Mouse (Mus musculus): ENCODE results near the gene Syt13. TPM values are rescaled to one million over a fixed set of nuclear protein-coding genes. Genes with fewer than 3 reads are reported as not detected.

The Syt13 gene
- total and polyA plus RNA-seq, 3 experiments: not detected

DNA sequence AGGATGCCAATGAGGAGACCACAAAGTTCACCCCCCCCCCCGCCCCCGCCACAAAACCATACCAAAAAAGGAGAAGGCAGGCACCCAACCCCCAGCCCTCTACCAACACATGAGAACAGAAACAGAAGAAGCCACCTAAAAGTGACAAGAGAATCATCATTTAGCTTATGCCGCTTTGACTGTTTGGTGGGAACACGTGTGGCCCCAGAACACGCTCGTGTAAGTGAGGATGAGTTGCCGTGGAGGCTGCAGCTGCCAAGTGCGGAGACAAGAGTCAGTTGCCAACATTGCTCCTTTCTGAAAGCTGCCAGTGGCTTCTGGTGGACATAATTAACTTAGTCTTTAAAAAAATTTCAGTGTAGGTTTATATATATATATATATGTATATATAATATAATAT lies 56.6 kb downstream of the Syt13 start:
- no peak overlapping the region for H3K4me2 ChIP-seq (ENCODE audit: insufficient read depth, low read depth, poor library complexity, severe bottlenecking)
- no peak overlapping the region for H3K4me3 ChIP-seq (replicated peaks in 1 of 3; ENCODE audit: low read depth in 2 of 3, low read length in 2 of 3, poor library complexity in 1 of 3)
- no peak overlapping the region for H3K9ac ChIP-seq (ENCODE audit: insufficient read depth, low read depth)
- H3K4me1 ChIP-seq (ENCODE audit: control insufficient read depth in 1 of 2, insufficient read depth in 2 of 2): no peaks in the 10 kb centered on the region
- no peaks in the 10 kb centered on the region for H3K36me3 ChIP-seq (replicated peaks in 1 of 2; ENCODE audit: control insufficient read depth in 1 of 2, insufficient read depth in 1 of 2, low read length in 1 of 2)
- dilution Hi-C loops (cut with MboI; ENCODE audit: extremely low pct_ligation_motif_present, extremely low pct_unique_long_range_greater_than_20kb, low sequenced_read_pairs) (no loop called here), in situ Hi-C loops (cut with MboI; ENCODE audit: low pct_ligation_motif_present, low pct_unique_long_range_greater_than_20kb, low sequenced_read_pairs) (no loop called here)
- no peak for TF ChIP-seq SMC3 (IDR thresholded peaks at IDR 0.05; ENCODE audit: low read depth, low read length)
- TF ChIP-seq NRF1 (IDR thresholded peaks at IDR 0.05; ENCODE audit: low read depth, low read length): no peak
- no peak for TF ChIP-seq NELFE (IDR thresholded peaks at IDR 0.05; ENCODE audit: low read depth, low read length)
- TF ChIP-seq ELF1 (IDR thresholded peaks at IDR 0.05; ENCODE audit: low read depth, low read length): no peak
- TF ChIP-seq IRF4 (IDR thresholded peaks at IDR 0.05; ENCODE audit: low read depth, low read length): no peak
- no peak for TF ChIP-seq MAZ (IDR thresholded peaks at IDR 0.05; ENCODE audit: low read depth, low read length)
- no peak for TF ChIP-seq GABPA (IDR thresholded peaks at IDR 0.05; ENCODE audit: insufficient replicate concordance, low read depth, low read length)
- no peak for TF ChIP-seq USF1 (IDR thresholded peaks at IDR 0.05; ENCODE audit: low read depth, low read length)
- no peak for TF ChIP-seq TCF12 (IDR thresholded peaks at IDR 0.05; ENCODE audit: low read depth, low read length)
- H3K9me3 ChIP-seq (replicated peaks; ENCODE audit: low read length): no peaks in the 10 kb centered on the region
- no peak for DNase-seq (ENCODE audit: extremely low read depth)
- H3K79me2 ChIP-seq (replicated peaks; ENCODE audit: control insufficient read depth, extremely low read depth, insufficient read depth, poor library complexity, severe bottlenecking): no peaks in the 10 kb centered on the region
- peaks cover 88% of the 10 kb centered on the region for H3K27me3 ChIP-seq (replicated peaks)
- H3K27ac ChIP-seq (ENCODE audit: insufficient read depth, low read depth): no peak overlapping the region

DNA sequence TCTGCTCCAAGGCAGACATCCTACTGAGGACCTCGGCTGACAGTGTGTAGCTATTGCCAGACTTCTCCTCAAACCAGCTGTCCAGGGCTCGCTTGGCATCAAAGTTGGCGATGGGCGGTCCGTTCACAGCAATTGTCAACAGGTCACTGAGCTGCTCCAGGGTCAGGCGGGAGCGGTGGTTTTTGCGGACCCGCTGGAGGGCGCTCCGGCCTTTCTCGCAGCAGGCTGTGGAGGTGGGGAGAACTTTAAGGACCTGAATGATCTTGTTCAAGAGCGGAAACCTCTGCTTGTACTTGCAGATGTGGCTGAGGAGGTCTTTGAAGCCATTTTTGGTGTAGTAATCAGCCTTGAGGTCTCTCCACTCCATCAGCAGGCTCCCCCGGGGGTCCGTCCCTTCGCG lies 57.2 kb downstream of the Syt13 start:
- DNase-seq (ENCODE audit: extremely low read depth): no peak
- H3K36me3 ChIP-seq (replicated peaks in 1 of 2; ENCODE audit: control insufficient read depth in 1 of 2, insufficient read depth in 1 of 2, low read length in 1 of 2): no peaks in the 10 kb centered on the region

DNA sequence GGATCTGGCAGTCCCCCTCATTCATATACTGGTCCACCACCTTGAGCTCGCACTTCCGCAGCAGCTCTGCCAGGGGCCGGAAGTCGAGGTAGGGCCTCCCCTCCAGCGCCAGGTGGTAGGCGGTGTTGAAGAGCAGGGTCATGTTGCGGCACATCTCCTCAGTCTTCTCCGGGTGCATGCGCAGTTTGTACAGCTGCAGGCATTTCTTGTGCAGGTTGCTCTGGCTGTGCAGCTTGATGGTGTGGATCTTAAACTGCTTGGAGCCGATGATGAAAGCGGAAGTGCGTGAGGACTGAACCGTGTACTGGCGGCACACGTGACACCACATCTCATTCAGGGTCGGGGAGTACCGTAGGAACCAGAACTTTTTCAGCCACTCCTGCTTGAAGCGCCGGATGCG lies 58.7 kb downstream of the Syt13 start:
- dilution Hi-C loops (cut with MboI; ENCODE audit: extremely low pct_ligation_motif_present, extremely low pct_unique_long_range_greater_than_20kb, low sequenced_read_pairs): no loop called here

More for the DNA sequence above, 57.2 kb downstream of the Syt13 start:
- H3K79me2 ChIP-seq (replicated peaks; ENCODE audit: control insufficient read depth, extremely low read depth, insufficient read depth, poor library complexity, severe bottlenecking): no peaks in the 10 kb centered on the region
- no peak overlapping the region for H3K27ac ChIP-seq (ENCODE audit: insufficient read depth, low read depth)
- H3K4me3 ChIP-seq (replicated peaks in 1 of 3; ENCODE audit: low read depth in 2 of 3, low read length in 2 of 3, poor library complexity in 1 of 3): no peak overlapping the region
- dilution Hi-C loops (cut with MboI; ENCODE audit: extremely low pct_ligation_motif_present, extremely low pct_unique_long_range_greater_than_20kb, low sequenced_read_pairs) (no loop called here), in situ Hi-C loops (cut with MboI; ENCODE audit: low pct_ligation_motif_present, low pct_unique_long_range_greater_than_20kb, low sequenced_read_pairs) (no loop called here)
- H3K27me3 ChIP-seq (replicated peaks): peaks cover 89% of the 10 kb centered on the region
- H3K4me1 ChIP-seq (ENCODE audit: control insufficient read depth in 1 of 2, insufficient read depth in 2 of 2): no peaks in the 10 kb centered on the region
- TF ChIP-seq MXI1 (IDR thresholded peaks at IDR 0.05; ENCODE audit: low read depth, low read length): no peak
- no peak for TF ChIP-seq ZNF384 (IDR thresholded peaks at IDR 0.05; ENCODE audit: low read depth, low read length)
- TF ChIP-seq MAX (IDR thresholded peaks at IDR 0.05; ENCODE audit: low read length): no peak
- TF ChIP-seq JUN (IDR thresholded peaks at IDR 0.05; ENCODE audit: insufficient read depth, low read depth, low read length): no peak
- TF ChIP-seq EP300 (IDR thresholded peaks at IDR 0.05; ENCODE audit: low read length): no peak
- no peak for TF ChIP-seq USF2 (conservative IDR thresholded peaks at IDR 0.05; ENCODE audit: low read depth, low read length)
- no peak for TF ChIP-seq GABPA (IDR thresholded peaks at IDR 0.05; ENCODE audit: insufficient replicate concordance, low read depth, low read length)
- TF ChIP-seq NRF1 (IDR thresholded peaks at IDR 0.05; ENCODE audit: low read depth, low read length): no peak
- TF ChIP-seq ZC3H11A (IDR thresholded peaks at IDR 0.05; ENCODE audit: low read depth, low read length): no peak
- no peak for TF ChIP-seq NELFE (IDR thresholded peaks at IDR 0.05; ENCODE audit: low read depth, low read length)
- TF ChIP-seq PAX5 (IDR thresholded peaks at IDR 0.05; ENCODE audit: low read length): no peak
- no peak for TF ChIP-seq POLR2AphosphoS2 (IDR thresholded peaks at IDR 0.05; ENCODE audit: low read depth, low read length)
- no peak for TF ChIP-seq TBP (conservative IDR thresholded peaks at IDR 0.05; ENCODE audit: low read depth, low read length)
- H3K9me3 ChIP-seq (replicated peaks; ENCODE audit: low read length): no peaks in the 10 kb centered on the region
- no peak overlapping the region for H3K4me2 ChIP-seq (ENCODE audit: insufficient read depth, low read depth, poor library complexity, severe bottlenecking)
- H3K9ac ChIP-seq (ENCODE audit: insufficient read depth, low read depth): no peak overlapping the region

More for the DNA sequence above, 58.7 kb downstream of the Syt13 start:
- Histone ChIP-seq H3K9ac (ENCODE audit: insufficient read depth, low read depth) (no peak overlapping the region), H3K27me3 (replicated peaks) (peaks cover 85% of the 10 kb centered on the region), H3K4me1 (ENCODE audit: control insufficient read depth in 1 of 2, insufficient read depth in 2 of 2) (no peaks in the 10 kb centered on the region), H3K27ac (ENCODE audit: insufficient read depth, low read depth) (no peak overlapping the region), H3K4me3 (replicated peaks in 1 of 3; ENCODE audit: low read depth in 2 of 3, low read length in 2 of 3, poor library complexity in 1 of 3) (no peak overlapping the region), H3K79me2 (replicated peaks; ENCODE audit: control insufficient read depth, extremely low read depth, insufficient read depth, poor library complexity, severe bottlenecking) (no peaks in the 10 kb centered on the region), H3K9me3 (replicated peaks; ENCODE audit: low read length) (no peaks in the 10 kb centered on the region), H3K4me2 (ENCODE audit: insufficient read depth, low read depth, poor library complexity, severe bottlenecking) (no peak overlapping the region), H3K36me3 (replicated peaks in 1 of 2; ENCODE audit: control insufficient read depth in 1 of 2, insufficient read depth in 1 of 2, low read length in 1 of 2) (no peaks in the 10 kb centered on the region)
- no peak for DNase-seq (ENCODE audit: extremely low read depth)
- in situ Hi-C loops (cut with MboI; ENCODE audit: low pct_ligation_motif_present, low pct_unique_long_range_greater_than_20kb, low sequenced_read_pairs): no loop called here
- no peak for TF ChIP-seq ELF1 (IDR thresholded peaks at IDR 0.05; ENCODE audit: low read depth, low read length)
- no peak for TF ChIP-seq JUN (IDR thresholded peaks at IDR 0.05; ENCODE audit: insufficient read depth, low read depth, low read length)
- no peak for TF ChIP-seq NRF1 (IDR thresholded peaks at IDR 0.05; ENCODE audit: low read depth, low read length)
- no peak for TF ChIP-seq CHD1 (IDR thresholded peaks at IDR 0.05; ENCODE audit: low read depth, low read length)
- no peak for TF ChIP-seq POLR2A (IDR thresholded peaks at IDR 0.05; ENCODE audit: low read depth, low read length)
- TF ChIP-seq MYC (IDR thresholded peaks at IDR 0.05; ENCODE audit: low read depth, low read length): no peak

Data from CH12.LX (cell line).